Mouse (Mus musculus): Measurements from ENCODE around the gene Hcls1. TPM values are rescaled to one million over a fixed set of nuclear protein-coding genes. Genes with fewer than 3 reads are reported as not detected.

The Hcls1 gene
- polyA plus RNA-seq, 1 experiment from 2014 or later, result 1.4 TPM

GRCm38 (mm10) chr16:36912311-36912710 lies 22.5 kb upstream of the Hcls1 start:
- H3K4me2 ChIP-seq (ENCODE audit: low read length), result no peak overlapping the region
- no peak overlapping the region for H3K27ac ChIP-seq (ENCODE audit: low read depth, low read length)
- WGBS, result 92% methylated on average over 13 of the region's 13 CpGs
- H3K4me3 ChIP-seq (ENCODE audit: low read depth, low read length), result no peak overlapping the region
- H3K9ac ChIP-seq (ENCODE audit: low read length), result no peak overlapping the region
- no peak for DNase-seq (ENCODE audit: low spot score)
- no peak for ATAC-seq
- no peaks in the 10 kb centered on the region for H3K9me3 ChIP-seq (replicated peaks; ENCODE audit: control insufficient read depth, low read length)
- no peaks in the 10 kb centered on the region for H3K4me1 ChIP-seq (ENCODE audit: control insufficient read depth, insufficient read depth, low read length)
- peaks cover 83% of the 10 kb centered on the region for H3K36me3 ChIP-seq (ENCODE audit: control insufficient read depth, insufficient read depth, low read length)
- no peaks in the 10 kb centered on the region for H3K27me3 ChIP-seq (replicated peaks; ENCODE audit: control insufficient read depth, insufficient read depth, low read length)

- Histone ChIP-seq H3K4me2 (ENCODE audit: low read length) (no peak overlapping the region), H3K27ac (ENCODE audit: low read depth, low read length) (no peak overlapping the region), H3K4me1 (ENCODE audit: control insufficient read depth, insufficient read depth, low read length) (no peaks in the 10 kb centered on the region), H3K27me3 (replicated peaks; ENCODE audit: control insufficient read depth, insufficient read depth, low read length) (no peaks in the 10 kb centered on the region), H3K36me3 (ENCODE audit: control insufficient read depth, insufficient read depth, low read length) (peaks cover 85% of the 10 kb centered on the region), H3K4me3 (ENCODE audit: low read depth, low read length) (no peak overlapping the region), H3K9me3 (replicated peaks; ENCODE audit: control insufficient read depth, low read length) (no peaks in the 10 kb centered on the region), H3K9ac (ENCODE audit: low read length) (no peak overlapping the region)
- ATAC-seq (no peak), DNase-seq (ENCODE audit: low spot score) (no peak)
- WGBS, result 90% methylated on average over 5 of the region's 5 CpGs
Measured at GRCm38 (mm10) chr16:36914195-36914594, 20.6 kb upstream of the Hcls1 start.

GRCm38 (mm10) chr16:36918505-36918904 lies 16.3 kb upstream of the Hcls1 start:
- WGBS, result 95% methylated on average over 10 of the region's 10 CpGs
- Histone ChIP-seq H3K9me3 (replicated peaks; ENCODE audit: control insufficient read depth, low read length) (no peaks in the 10 kb centered on the region), H3K4me2 (ENCODE audit: low read length) (no peak overlapping the region), H3K9ac (ENCODE audit: low read length) (no peak overlapping the region), H3K4me1 (ENCODE audit: control insufficient read depth, insufficient read depth, low read length) (no peaks in the 10 kb centered on the region), H3K36me3 (ENCODE audit: control insufficient read depth, insufficient read depth, low read length) (peaks cover 70% of the 10 kb centered on the region), H3K27ac (ENCODE audit: low read depth, low read length) (no peak overlapping the region), H3K27me3 (replicated peaks; ENCODE audit: control insufficient read depth, insufficient read depth, low read length) (no peaks in the 10 kb centered on the region), H3K4me3 (ENCODE audit: low read depth, low read length) (no peak overlapping the region)
- ATAC-seq (no peak), DNase-seq (ENCODE audit: low spot score) (no peak)

GRCm38 (mm10) chr16:36920410-36920809 lies 14.4 kb upstream of the Hcls1 start:
- peaks cover 66% of the 10 kb centered on the region for H3K36me3 ChIP-seq (ENCODE audit: control insufficient read depth, insufficient read depth, low read length)
- no peak overlapping the region for H3K4me3 ChIP-seq (ENCODE audit: low read depth, low read length)
- DNase-seq (ENCODE audit: low spot score), result no peak
- no peaks in the 10 kb centered on the region for H3K4me1 ChIP-seq (ENCODE audit: control insufficient read depth, insufficient read depth, low read length)
- no peak overlapping the region for H3K4me2 ChIP-seq (ENCODE audit: low read length)
- no peaks in the 10 kb centered on the region for H3K9me3 ChIP-seq (replicated peaks; ENCODE audit: control insufficient read depth, low read length)
- 94% methylated on average over 3 of the region's 3 CpGs for WGBS
- H3K27ac ChIP-seq (ENCODE audit: low read depth, low read length), result no peak overlapping the region
- H3K27me3 ChIP-seq (replicated peaks; ENCODE audit: control insufficient read depth, insufficient read depth, low read length), result no peaks in the 10 kb centered on the region
- ATAC-seq, result no peak
- no peak overlapping the region for H3K9ac ChIP-seq (ENCODE audit: low read length)

- DNase-seq (ENCODE audit: low spot score), result no peak
- Histone ChIP-seq H3K27me3 (replicated peaks; ENCODE audit: control insufficient read depth, insufficient read depth, low read length) (no peaks in the 10 kb centered on the region), H3K9ac (ENCODE audit: low read length) (no peak overlapping the region), H3K9me3 (replicated peaks; ENCODE audit: control insufficient read depth, low read length) (no peaks in the 10 kb centered on the region), H3K4me1 (ENCODE audit: control insufficient read depth, insufficient read depth, low read length) (no peaks in the 10 kb centered on the region), H3K4me3 (ENCODE audit: low read depth, low read length) (no peak overlapping the region), H3K27ac (ENCODE audit: low read depth, low read length) (no peak overlapping the region), H3K36me3 (ENCODE audit: control insufficient read depth, insufficient read depth, low read length) (peaks cover 67% of the 10 kb centered on the region), H3K4me2 (ENCODE audit: low read length) (no peak overlapping the region)
- no peak for ATAC-seq
- 93% methylated on average over 8 of the region's 8 CpGs for WGBS
Measured at GRCm38 (mm10) chr16:36921067-36921613, 13.6 kb upstream of the Hcls1 start.

GRCm38 (mm10) chr16:36921980-36922379 lies 12.8 kb upstream of the Hcls1 start:
- H3K27ac ChIP-seq (ENCODE audit: low read depth, low read length), result no peak overlapping the region
- no peak overlapping the region for H3K9ac ChIP-seq (ENCODE audit: low read length)
- DNase-seq (ENCODE audit: low spot score) (no peak), ATAC-seq (no peak)
- H3K27me3 ChIP-seq (replicated peaks; ENCODE audit: control insufficient read depth, insufficient read depth, low read length), result no peaks in the 10 kb centered on the region
- H3K4me2 ChIP-seq (ENCODE audit: low read length), result no peak overlapping the region
- no peaks in the 10 kb centered on the region for H3K4me1 ChIP-seq (ENCODE audit: control insufficient read depth, insufficient read depth, low read length)
- 94% methylated on average over 6 of the region's 6 CpGs for WGBS
- H3K36me3 ChIP-seq (ENCODE audit: control insufficient read depth, insufficient read depth, low read length), result peaks cover 67% of the 10 kb centered on the region
- no peak overlapping the region for H3K4me3 ChIP-seq (ENCODE audit: low read depth, low read length)
- no peaks in the 10 kb centered on the region for H3K9me3 ChIP-seq (replicated peaks; ENCODE audit: control insufficient read depth, low read length)

GRCm38 (mm10) chr16:36924312-36924711 lies 10.5 kb upstream of the Hcls1 start:
- 95% methylated on average over 8 of the region's 8 CpGs for WGBS
- H3K9me3 ChIP-seq (replicated peaks; ENCODE audit: control insufficient read depth, low read length), result no peaks in the 10 kb centered on the region
- H3K4me2 ChIP-seq (ENCODE audit: low read length), result no peak overlapping the region
- no peak for ATAC-seq
- H3K9ac ChIP-seq (ENCODE audit: low read length), result no peak overlapping the region
- no peaks in the 10 kb centered on the region for H3K27me3 ChIP-seq (replicated peaks; ENCODE audit: control insufficient read depth, insufficient read depth, low read length)
- no peak for DNase-seq (ENCODE audit: low spot score)
- no peak overlapping the region for H3K27ac ChIP-seq (ENCODE audit: low read depth, low read length)
- H3K4me3 ChIP-seq (ENCODE audit: low read depth, low read length), result no peak overlapping the region
- H3K4me1 ChIP-seq (ENCODE audit: control insufficient read depth, insufficient read depth, low read length), result no peaks in the 10 kb centered on the region
- H3K36me3 ChIP-seq (ENCODE audit: control insufficient read depth, insufficient read depth, low read length), result peaks cover 69% of the 10 kb centered on the region

- no peaks in the 10 kb centered on the region for H3K27me3 ChIP-seq (replicated peaks; ENCODE audit: control insufficient read depth, insufficient read depth, low read length)
- H3K9ac ChIP-seq (ENCODE audit: low read length), result no peak overlapping the region
- no peak overlapping the region for H3K4me2 ChIP-seq (ENCODE audit: low read length)
- no peaks in the 10 kb centered on the region for H3K4me1 ChIP-seq (ENCODE audit: control insufficient read depth, insufficient read depth, low read length)
- no peaks in the 10 kb centered on the region for H3K9me3 ChIP-seq (replicated peaks; ENCODE audit: control insufficient read depth, low read length)
- DNase-seq (ENCODE audit: low spot score), result no peak
- H3K27ac ChIP-seq (ENCODE audit: low read depth, low read length), result no peak overlapping the region
- 91% methylated on average over 6 of the region's 6 CpGs for WGBS
- H3K36me3 ChIP-seq (ENCODE audit: control insufficient read depth, insufficient read depth, low read length), result peaks cover 71% of the 10 kb centered on the region
- no peak overlapping the region for H3K4me3 ChIP-seq (ENCODE audit: low read depth, low read length)
- ATAC-seq, result no peak
Measured at GRCm38 (mm10) chr16:36925351-36925750, 9.4 kb upstream of the Hcls1 start.

GRCm38 (mm10) chr16:36925797-36926196 lies 9.0 kb upstream of the Hcls1 start:
- Histone ChIP-seq H3K27me3 (replicated peaks; ENCODE audit: control insufficient read depth, insufficient read depth, low read length) (no peaks in the 10 kb centered on the region), H3K36me3 (ENCODE audit: control insufficient read depth, insufficient read depth, low read length) (peaks cover 75% of the 10 kb centered on the region), H3K4me1 (ENCODE audit: control insufficient read depth, insufficient read depth, low read length) (no peaks in the 10 kb centered on the region), H3K9me3 (replicated peaks; ENCODE audit: control insufficient read depth, low read length) (no peaks in the 10 kb centered on the region), H3K4me3 (ENCODE audit: low read depth, low read length) (no peak overlapping the region), H3K4me2 (ENCODE audit: low read length) (no peak overlapping the region), H3K27ac (ENCODE audit: low read depth, low read length) (no peak overlapping the region), H3K9ac (ENCODE audit: low read length) (no peak overlapping the region)
- DNase-seq (ENCODE audit: low spot score), result no peak
- ATAC-seq, result no peak
- 88% methylated on average over 6 of the region's 6 CpGs for WGBS
